Mouse (Mus musculus): ENCODE measurements around the gene Eme2. TPM values are rescaled to one million over a fixed set of nuclear protein-coding genes. Genes with fewer than 3 reads are reported as not detected.

Eme2 gene
- total RNA-seq, 2 experiments from 2014 or later = 63.5 to 66.9 TPM

DNA sequence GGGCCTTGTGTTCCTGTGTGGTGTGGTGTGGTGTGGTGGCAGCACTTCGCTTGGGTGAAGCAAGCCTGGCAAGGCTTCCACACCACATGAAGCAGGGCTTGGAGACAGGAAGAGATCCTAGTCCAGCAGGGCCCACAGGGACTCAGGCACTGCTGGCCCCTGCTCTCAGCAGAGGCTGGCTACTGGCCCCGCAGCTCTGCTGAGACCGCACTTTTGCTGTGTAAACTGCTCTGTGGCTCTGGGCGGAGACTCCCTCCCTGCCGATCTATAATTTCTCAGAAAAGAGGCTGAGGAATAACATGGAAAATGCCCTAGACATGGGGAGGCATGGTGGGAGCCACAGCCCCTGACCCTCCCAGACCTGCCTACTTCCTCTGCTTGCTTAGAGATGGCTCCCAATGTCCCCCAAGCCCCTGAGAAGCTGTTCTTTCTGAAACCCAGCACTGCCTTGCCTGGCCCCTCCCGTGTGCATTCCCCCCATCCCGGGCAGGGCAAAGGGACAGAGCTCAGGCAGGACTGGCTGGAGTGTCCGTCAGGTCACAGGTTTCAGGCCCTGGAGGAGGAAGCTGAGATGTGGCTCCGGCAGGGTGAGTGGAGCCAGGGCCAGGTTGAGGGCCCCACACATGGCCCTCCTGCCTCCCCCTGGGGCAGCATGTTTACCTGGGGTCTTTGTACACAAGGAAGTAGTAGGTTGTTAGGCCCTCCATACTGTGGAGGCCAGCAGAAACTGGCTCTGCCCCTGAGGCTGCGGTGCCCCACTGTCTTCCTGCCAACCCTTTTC is 17.4 kb downstream of the Eme2 start:
- no peak for DNase-seq (ENCODE audit: low spot score in 2 of 2)

DNA sequence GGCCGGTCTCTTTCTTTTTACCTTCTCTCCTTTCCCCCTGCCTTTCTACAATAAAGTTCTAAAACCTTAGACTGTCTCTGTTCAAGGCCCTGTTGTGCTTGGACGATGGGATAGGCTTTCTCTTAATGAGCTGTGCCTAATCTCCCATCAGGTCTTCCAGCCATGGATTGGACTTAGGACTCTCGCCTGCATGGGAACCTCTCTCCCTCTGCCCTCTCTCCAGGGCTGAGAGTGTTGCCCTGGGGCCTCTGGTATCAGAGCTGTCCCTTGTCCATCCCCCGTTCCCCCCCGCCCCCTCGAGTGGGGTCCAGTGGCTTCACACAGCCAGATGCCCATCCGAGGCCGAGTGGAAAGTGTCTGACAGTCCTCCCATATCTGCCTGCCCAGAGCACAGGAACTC is 19.9 kb downstream of the Eme2 start:
- no peak for DNase-seq (ENCODE audit: low spot score in 2 of 2)

DNA sequence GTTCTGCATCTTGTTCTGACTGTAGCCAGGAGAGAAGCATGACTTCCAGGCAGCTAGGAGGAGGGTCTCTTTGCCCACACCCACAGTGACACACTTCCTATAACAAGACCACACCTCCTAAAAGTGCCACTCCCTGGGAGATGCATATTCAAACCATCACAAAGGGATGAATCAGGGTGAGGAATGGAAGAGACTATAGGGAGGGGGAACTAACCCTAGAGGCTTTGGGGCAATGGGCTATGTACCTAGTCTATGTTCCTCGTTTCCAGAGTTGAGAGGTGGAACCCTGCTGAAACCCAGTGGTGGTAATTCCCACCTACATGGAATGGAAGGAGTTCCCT is 20.5 kb downstream of the Eme2 start:
- DNase-seq (ENCODE audit: low spot score in 2 of 2) = no peak

DNA sequence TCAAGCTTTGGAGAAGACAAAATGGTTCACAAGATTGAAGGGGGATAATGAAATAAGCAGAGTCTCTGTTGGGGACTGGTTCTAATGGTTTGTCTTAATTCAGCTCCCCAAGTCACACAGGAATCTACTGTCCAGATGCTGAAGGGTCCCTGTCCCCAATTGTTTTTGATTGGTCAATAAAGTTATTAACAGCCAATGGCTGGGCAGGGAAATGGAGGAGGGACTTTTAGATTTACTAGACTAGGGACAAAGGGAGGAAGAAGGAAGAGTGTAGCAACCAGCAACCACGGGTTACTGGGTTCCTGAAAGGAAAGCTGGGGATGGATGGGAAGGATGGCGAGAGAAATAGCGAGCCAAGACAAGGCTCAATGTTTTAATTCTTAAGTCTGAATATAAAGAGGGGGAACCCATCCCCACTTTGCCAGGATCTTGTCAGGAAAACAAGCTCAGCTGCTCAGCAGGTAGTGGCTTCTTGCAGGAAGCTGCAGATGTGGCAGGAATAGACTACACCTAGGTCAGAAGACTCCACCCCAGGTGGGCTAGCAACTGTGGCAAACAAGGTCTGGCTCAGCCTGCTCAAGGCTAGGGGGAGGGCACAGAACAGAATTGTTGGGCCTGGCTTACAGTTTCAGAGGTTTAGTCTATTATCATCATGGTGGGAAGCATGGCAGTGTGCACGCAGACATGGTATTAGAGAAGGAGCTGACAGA is 21.0 kb downstream of the Eme2 start:
- no peak for DNase-seq (ENCODE audit: low spot score in 2 of 2)

DNA sequence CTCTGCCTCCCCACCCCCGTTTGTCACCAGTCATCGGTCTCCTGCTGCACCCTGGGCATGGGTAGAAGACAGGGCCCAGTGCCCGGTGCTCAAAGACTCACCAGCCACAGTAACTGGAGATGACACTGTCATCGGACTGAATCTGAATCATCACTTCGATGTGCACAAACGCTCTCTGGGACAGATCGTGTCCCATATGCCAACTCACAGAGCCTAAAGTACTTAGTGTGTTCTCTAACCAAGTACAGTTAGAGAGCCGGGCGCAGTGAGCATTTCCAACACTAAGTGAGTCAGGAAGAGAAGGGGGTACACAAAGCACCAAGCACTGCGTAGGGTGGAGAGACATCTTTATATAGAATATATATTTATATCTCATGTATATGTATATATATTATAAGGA is 27.0 kb downstream of the Eme2 start:
- DNase-seq (ENCODE audit: low spot score in 2 of 2) = no peak

DNA sequence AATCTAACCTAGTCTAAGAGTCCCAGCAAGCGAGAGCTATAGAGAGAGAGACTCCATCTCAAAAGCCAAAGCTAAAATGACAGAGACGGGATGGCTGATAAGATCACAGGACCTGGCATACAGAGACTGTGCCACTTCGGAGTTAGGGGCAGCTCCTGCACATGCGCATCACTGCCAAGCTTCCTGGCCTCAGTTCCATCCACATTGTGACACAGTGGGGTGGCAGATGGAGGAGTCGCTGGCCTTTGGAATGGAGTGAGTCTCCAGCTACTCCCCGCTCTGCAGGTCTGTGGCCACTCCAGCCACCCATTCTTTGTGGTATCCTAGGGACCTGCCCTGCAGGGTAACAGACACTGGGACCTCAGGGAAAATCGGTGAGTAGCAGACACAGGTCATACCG is 29.1 kb downstream of the Eme2 start, which contains the start of gene Igfals:
Igfals (plus strand) TSS at position 222 of the 400 bp plus-strand sequence.
- DNase-seq (ENCODE audit: low spot score in 2 of 2) = no peak

DNA sequence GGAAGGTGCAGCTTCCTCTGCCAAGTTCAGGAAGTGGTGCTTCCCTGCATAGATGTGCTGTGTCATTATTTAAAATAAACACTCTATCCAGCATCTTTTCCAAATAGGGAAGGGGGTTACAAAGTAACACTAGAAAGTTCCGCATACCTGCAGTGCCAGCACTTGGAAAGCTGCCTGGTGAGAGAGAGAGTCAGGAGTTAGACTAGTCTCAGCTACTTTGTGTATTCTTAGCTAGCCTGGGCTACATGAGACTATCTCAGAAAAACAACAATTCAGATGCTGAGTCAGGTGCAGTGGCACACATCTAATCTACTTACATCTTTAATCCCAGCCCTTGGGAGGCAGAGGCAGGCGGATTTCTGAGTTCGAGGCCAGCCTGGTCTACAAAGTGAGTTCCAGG is 33.1 kb downstream of the Eme2 start:
- DNase-seq (ENCODE audit: low spot score in 2 of 2) = no peak

DNA sequence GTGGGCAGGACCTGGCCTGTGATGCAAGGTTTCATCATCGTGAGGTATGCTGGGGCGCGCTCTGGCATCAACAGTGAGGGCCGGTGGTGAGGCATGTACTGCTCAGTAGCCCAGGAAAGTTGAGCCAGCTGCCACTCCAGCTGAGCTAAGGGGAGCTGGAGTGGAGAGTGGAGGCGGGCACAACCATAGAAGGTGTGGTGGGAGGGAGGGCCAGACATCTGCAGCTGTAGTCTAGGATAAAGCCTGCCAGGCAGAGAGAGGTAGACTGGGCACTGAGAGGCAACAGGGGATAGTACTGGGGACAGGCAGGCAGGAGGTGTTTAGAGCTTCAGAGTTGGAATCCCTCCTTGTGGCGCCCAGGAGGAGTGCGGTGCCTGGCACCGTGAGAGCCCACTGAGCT is 34.8 kb downstream of the Eme2 start:
- DNase-seq (ENCODE audit: low spot score in 2 of 2) = no peak

DNA sequence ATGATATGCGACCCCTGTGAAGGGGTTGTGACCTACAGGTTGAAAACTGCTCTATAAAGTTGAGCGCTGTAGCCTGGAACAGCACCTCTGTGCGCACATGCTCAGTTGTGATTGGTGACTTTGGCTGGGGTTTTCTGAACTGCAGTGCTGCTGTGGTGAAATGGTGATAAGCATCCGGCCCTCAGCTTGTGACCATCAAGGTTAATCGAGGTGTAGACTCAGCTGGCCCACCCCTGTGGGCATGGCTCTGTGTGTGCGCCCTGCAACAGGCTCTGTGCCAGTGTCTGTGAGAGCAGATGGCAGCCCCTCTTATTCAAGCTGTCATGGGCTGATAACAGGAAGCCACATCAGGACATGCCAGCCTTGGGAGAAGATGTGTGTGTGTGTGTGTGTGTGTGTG is 35.9 kb downstream of the Eme2 start:
- no peak for DNase-seq (ENCODE audit: low spot score in 2 of 2)

DNA sequence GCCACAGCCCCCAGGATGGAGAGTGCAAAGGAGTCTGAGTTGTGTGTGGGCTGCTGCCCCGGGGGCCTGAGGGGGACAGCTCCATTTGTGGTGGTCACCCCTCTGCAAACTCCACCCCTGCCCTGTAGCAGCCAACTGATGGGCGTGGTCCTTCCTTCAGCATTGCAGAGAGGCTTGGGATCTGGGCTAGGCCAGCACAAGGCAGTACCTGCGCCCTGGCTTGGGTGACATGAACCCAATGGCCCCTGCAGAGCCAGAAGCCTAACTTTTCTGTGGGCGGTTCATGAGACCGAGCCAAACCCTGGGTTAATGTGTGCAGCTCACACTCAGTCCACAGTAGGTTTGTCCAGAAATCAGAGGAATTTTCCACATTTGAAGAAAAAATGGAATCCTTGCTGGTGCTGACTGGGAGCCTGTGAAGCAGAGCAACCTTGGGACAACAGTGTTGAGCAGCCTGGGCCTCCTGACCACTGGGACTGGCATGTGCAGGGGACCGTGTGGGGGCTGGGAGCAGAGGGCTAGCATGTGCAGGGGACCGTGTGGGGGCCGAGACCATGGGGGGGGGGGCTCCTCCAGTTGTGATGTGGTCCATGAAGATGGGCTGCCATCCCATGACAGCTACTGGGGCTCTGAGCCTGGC is 36.9 kb downstream of the Eme2 start:
- DNase-seq (ENCODE audit: low spot score in 2 of 2) = no peak

DNA sequence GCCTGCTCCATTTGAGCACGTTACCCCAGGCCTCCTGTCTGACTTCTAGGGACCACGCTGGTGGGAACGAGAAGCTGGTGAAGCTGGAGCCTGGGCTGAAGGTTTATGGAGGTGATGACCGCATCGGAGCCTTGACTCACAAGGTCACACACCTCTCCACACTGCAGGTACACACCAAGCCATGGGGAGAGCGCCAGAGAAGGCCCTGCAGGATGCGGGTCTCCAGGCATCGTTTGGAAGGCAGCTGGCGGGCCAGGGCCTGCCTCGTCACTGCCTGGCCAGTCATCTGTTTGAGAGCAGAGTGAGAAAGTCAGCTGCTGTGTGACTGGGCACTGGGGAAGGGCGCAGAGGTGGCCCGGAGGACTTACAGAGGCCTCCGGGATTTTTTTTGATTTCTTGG is 38.3 kb downstream of the Eme2 start:
- DNase-seq (ENCODE audit: low spot score in 2 of 2) = no peak

DNA sequence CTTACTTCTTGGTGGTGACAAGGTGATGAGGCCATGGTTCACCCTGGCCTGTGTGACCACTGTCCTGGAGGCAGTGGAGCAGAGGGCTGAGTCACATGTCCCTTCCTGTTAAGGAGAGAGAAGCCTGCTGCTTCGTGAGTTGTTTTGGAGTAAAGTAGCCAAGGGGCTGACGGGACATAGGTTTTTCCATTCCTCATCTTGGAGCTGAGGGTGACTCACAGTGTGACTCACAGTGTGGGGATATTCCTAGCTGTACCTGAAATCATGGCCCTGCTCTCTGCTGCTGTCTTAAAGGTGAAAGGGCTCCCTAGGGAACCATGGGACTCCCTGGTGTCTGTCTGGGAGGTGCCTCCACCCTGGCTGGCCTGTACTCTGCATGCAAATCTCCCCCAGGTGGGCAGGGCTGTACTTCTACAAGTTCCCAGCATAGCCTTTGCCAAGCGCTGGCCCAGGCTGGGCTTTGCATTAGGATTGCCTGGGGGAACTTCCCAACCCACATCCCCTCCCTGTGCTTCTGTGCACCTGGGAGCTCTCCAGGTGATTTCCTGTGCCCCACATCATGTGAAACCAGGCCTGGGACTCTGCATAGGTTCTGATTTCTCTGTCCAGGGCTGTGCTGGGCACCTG is 38.9 kb downstream of the Eme2 start:
- DNase-seq (ENCODE audit: low spot score in 2 of 2) = no peak

DNA sequence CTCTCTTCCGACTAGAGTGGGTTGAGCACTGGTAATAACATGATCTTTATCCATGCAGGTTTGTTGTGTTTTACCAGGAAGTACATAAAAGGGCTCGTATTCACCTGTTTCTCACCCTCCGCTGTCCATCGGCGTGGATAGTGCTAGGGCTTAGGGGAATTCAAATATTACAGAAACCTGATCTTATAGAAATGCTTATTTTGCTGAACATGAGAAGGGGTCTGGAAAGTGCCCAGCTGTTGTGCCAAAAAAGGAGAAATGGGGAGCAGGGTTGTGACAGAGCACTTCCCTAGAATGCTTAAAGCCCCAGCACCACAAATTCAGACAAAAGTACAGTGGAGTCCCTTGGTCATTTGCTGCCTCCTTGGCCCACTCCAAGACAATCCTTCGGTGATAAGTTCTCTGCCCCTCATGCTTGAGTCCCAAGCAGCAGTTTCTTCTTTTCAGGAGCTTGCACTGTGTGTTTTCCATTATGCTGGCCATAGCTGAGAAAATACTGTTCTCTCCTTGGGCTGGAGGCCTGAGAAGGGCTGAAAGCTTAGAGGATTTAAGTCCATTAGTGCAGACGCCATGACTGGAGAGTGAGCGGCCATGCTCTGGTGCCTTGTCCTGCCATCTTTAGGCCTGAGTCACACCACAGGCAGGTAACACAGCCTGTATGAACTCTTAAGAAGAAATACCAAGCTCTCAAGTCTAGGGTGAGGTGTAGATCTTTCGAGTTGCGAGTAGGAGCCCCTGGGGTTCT is 43.3 kb downstream of the Eme2 start:
- DNase-seq (ENCODE audit: low spot score in 2 of 2) = no peak

DNA sequence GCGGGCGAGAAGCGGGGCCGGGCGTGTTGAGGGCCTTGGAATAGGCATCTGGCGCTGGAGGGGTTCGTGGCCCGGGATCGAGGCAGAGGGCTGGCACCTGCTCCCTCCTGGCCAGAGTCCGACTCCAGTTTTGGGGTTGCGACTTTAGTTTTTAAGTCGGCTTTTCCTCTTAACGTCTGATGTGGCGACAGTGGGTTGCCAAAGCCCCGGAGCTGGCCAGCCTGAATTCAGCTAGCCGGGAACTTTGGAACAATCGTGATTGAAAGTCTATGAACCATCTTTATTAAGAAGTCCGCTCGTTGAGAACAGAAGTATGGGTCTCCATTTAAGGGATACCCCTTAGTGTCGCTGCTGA is 44.1 kb downstream of the Eme2 start:
- no peak for DNase-seq (ENCODE audit: low spot score in 2 of 2)

DNA sequence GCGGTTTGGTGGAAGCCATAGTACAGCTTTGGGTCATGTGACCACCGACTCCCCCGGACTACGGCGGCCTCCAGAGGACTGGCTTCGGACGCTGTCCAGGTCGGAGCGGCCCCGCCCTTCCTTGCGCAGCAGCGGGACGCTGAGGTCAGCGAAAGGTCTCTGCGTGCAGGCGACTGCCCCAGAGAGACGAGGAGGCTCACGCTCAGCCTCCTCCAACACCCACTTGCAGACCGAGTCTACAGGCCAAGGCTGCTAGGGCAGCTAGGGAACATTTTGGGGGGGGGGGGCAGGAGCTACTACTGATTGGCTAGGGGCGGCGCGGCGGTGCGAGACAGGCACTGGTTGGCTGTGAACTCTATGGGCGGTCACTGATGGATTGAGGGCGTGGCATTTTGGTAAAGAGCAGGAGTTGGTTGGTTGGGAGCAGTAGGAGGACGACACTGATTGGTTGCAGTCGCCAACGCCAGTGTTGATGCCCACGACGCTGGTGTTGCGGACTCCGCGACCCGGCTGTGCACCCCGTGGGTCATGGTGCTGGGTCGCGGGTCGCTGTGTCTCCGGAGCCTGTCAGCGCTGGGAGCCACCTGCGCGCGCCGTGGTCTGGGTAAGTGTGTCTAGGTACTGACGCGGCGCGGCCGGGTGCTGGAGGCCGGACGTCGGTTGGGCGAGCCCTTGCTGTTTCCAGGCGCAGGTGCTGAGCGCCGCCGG is 44.7 kb downstream of the Eme2 start, which contains the start of gene Fahd1:
Fahd1 (minus strand) TSS at position 300 of the 708 bp plus-strand sequence.
- DNase-seq (ENCODE audit: low spot score in 2 of 2) = peak; percentile 75 to 88

DNA sequence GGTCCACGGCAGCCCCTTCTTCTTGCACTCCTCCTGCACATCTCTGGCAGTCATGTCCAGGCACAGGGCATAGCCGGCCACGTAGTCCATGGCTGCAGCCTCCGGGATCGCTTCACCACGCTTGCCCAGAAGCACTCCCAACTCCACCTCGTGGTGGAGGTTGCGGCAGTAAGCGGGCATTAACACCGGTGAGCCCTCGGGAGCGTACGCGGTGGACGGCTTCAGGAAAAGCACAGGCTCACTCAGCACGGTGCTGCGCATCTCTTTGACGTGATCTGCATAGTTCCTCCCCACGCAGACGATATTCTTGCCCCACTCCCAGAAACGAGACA is 45.2 kb downstream of the Eme2 start:
- no peak for DNase-seq (ENCODE audit: low spot score in 2 of 2)

DNA sequence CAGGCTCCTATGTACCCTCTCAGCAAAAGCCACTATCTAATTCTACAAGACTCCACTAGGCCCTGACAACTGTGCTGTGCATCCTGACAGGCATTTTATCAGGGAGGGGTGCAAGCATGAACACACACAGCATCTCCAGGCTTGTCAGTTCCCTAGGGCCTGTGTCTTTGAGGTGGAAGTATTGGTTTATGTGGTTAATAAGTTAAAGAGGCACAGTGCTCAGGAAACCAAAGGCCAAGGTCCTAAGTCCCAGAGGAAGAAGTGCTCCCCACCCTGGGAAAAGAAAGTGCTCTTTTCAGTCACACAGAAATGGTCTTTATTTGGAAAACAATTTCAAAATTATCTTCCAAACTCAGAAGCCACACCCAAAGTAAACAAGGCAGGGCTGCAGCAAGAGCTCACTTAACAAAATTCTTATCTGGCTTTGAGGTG is 46.3 kb downstream of the Eme2 start:
- no peak for DNase-seq (ENCODE audit: low spot score in 2 of 2)

DNA sequence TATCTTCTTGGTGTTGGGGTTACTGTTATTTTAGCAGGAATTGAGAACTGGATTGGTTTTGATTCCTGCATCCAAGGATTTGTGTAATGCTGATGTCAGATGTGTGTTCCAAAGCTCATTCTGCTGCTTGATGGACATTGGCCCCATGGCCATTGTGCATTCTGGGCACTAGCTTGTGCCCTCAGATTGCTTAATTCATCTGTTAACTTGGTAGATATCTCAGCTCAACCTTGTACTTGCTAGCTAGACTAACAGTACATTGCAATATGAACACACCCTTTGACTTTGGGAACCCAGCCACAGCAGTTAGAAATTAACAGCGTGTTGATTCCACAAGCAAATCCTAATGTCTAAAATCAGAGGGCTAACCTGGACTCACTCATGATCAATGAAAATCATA is 47.5 kb downstream of the Eme2 start:
- DNase-seq (ENCODE audit: low spot score in 2 of 2) = no peak

DNA sequence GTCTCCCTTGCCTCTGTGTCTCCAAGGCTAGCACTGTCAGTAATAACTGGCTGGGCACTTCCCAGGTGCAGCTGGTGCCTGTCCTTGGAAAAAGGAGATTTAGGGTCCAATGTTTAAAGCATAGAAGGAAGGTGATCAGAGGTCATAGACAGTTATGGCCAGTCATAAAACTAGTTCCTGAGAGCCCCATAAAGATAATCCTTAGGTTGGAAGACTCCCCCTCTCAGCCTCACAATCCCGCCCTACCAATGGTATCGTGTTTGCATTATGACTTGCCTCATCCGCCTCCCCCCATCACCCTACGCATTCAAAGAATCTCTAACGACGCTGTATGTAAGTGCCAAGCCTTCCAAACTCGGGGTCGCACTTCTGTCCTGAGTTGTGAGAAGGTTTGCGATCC is 50.4 kb downstream of the Eme2 start:
- DNase-seq (ENCODE audit: low spot score in 2 of 2) = no peak

DNA sequence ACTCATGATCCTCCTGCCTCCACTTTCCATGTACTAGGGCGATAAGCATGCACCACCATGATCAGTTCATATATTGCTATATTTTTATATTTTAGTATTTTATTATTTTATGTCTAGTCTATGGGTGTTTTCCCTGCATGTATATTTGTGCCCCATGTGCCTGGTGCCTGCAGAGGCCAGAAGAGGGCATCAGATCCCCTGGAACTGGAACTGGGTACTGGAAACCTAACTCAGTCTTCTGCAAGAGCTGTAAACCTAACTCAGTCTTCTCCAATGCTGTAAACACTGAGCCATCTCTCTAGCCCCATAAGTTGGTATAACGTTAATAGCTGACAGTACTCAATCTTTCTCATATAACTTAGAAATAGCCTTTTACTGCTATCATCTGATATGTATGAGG is 52.3 kb downstream of the Eme2 start:
- DNase-seq (ENCODE audit: low spot score in 2 of 2) = no peak

DNA sequence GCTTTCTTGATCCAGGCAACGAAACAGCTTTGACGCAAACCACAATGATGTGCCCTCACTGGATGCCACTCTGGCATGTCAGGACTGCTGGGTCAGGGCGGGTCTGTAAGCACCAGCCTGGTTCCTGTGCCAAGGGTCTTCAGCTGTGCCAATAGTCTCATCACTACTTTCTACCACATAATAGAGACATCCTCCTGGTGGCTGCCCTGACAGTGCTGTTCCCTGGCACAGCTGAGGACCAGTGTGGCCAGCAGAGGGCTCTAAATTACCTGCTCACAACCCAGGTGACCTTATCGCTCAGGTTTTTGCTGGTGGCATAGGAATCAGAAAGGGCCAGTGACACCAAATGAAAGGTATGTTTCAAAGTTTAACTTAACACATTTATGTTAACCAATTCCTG is 53.8 kb downstream of the Eme2 start:
- no peak for DNase-seq (ENCODE audit: low spot score in 2 of 2)
